Mouse (Mus musculus) embryonic facial prominence, embryonic 15.5 days (tissue): ENCODE results near the gene Myo3a. TPM values are rescaled to one million over a fixed set of nuclear protein-coding genes. Genes with fewer than 3 reads are reported as not detected.
"Not testable (repeated sequence)": the region's sequence is repeated elsewhere in the genome, so short reads cannot be mapped to it uniquely, and the experiment has no call there.

Experiments used
- ATAC-seq: fragments of 200-750 bp; cut with Nextera tagmentation; 2 replicates; pipeline ENCODE4 v1.8.0; 2017; ENCODE audit warnings: low read depth, moderate TSS enrichment; ENCODE audit not compliant: insufficient number of reproducible peaks, low FRiP score, low TSS enrichment
- H3K27ac ChIP-seq: fragments of 300-500 bp; sonication (generic); replicated peaks from 2 replicates; pipeline ENCODE4 v1.5.1; 2015; ENCODE audit warnings: mild to moderate bottlenecking, inconsistent platforms
- H3K27me3 ChIP-seq: fragments of 300-500 bp; sonication (generic); 2 replicates; pipeline ENCODE4 v1.6.1; 2015; ENCODE audit warnings: inconsistent platforms
- H3K36me3 ChIP-seq: fragments of 300-500 bp; sonication (generic); 2 replicates; pipeline ENCODE4 v1.6.1; 2015; ENCODE audit warnings: mild to moderate bottlenecking, inconsistent platforms
- H3K4me1 ChIP-seq: fragments of 300-500 bp; sonication (generic); 2 replicates; pipeline ENCODE4 v1.6.1; 2015; ENCODE audit warnings: inconsistent platforms
- H3K4me2 ChIP-seq: fragments of 300-500 bp; sonication (generic); replicated peaks from 2 replicates; pipeline ENCODE4 v1.6.1; 2015; ENCODE audit warnings: mild to moderate bottlenecking, inconsistent platforms
- H3K4me3 ChIP-seq: fragments of 300-500 bp; sonication (generic); replicated peaks from 2 replicates; pipeline ENCODE4 v1.5.1; 2015; ENCODE audit warnings: mild to moderate bottlenecking, inconsistent platforms
- H3K9ac ChIP-seq: fragments of 300-500 bp; sonication (generic); 2 replicates; pipeline ENCODE4 v1.6.1; 2015; ENCODE audit warnings: inconsistent platforms
- H3K9me3 ChIP-seq: fragments of 300-500 bp; sonication (generic); replicated peaks from 2 replicates; pipeline ENCODE4 v1.6.1; 2016; ENCODE audit warnings: inconsistent platforms
- WGBS: fragments of 180-500 bp; shearing (Covaris S2); methylation state at CpG from one replicate; pipeline ENCODE4 v1.1.7; 2015; 5-methylcytosine and 5-hydroxymethylcytosine counted together
- polyA plus RNA-seq: library from polyadenylated mRNA; unstranded; fragments of >200 nt; fragmentation: Nextera tagmentation; extraction: Ambion mirVana; gene quantifications from 2 replicates; pipeline ENCODE4 v1.2.1, GENCODE M21; 2015

Gene Myo3a
- polyA plus RNA-seq, 1 experiment from 2014 or later, result 0.13 TPM

GRCm38 (mm10) chr2:22548421-22548820 lies 321.1 kb downstream of the Myo3a start:
- no peaks in the 10 kb centered on the region for H3K36me3 ChIP-seq
- no peak overlapping the region for H3K4me3 ChIP-seq
- H3K4me2 ChIP-seq, result no peak overlapping the region
- H3K27ac ChIP-seq, result no peak overlapping the region
- H3K4me1 ChIP-seq, result no peaks in the 10 kb centered on the region
- no peak for ATAC-seq
- H3K9ac ChIP-seq, result no peak overlapping the region
- WGBS, result 83% methylated on average over 6 of the region's 6 CpGs
- H3K9me3 ChIP-seq, result no peaks in the 10 kb centered on the region
- no peaks in the 10 kb centered on the region for H3K27me3 ChIP-seq

- not testable (repeated sequence) for H3K27me3 ChIP-seq, H3K27ac ChIP-seq, H3K4me3 ChIP-seq, H3K36me3 ChIP-seq, H3K4me1 ChIP-seq, H3K9me3 ChIP-seq, H3K4me2 ChIP-seq, H3K9ac ChIP-seq
- WGBS, result 81% methylated on average over 14 of the region's 14 CpGs
- ATAC-seq, result peak; percentile 85
These were observed 360.3 kb downstream of the Myo3a start for GRCm38 (mm10) chr2:22587469-22588169.

GRCm38 (mm10) chr2:22588170-22588541 lies 360.9 kb downstream of the Myo3a start:
- not testable (repeated sequence) for H3K4me2 ChIP-seq, H3K9me3 ChIP-seq, H3K27me3 ChIP-seq, H3K36me3 ChIP-seq, H3K9ac ChIP-seq, H3K4me3 ChIP-seq, H3K4me1 ChIP-seq, H3K27ac ChIP-seq
- 85% methylated on average over 5 of the region's 5 CpGs for WGBS
- ATAC-seq, result peak; percentile 52

- peak; percentile 94 for ATAC-seq
- not testable (repeated sequence) for H3K4me3 ChIP-seq, H3K36me3 ChIP-seq, H3K4me1 ChIP-seq, H3K27me3 ChIP-seq, H3K4me2 ChIP-seq, H3K9me3 ChIP-seq, H3K9ac ChIP-seq, H3K27ac ChIP-seq
- 73% methylated on average over 12 of the region's 12 CpGs for WGBS
These were observed 361.5 kb downstream of the Myo3a start for GRCm38 (mm10) chr2:22588673-22589381.

- not testable (repeated sequence) for H3K4me3 ChIP-seq, H3K27ac ChIP-seq, H3K4me1 ChIP-seq, H3K27me3 ChIP-seq, H3K9me3 ChIP-seq, H3K36me3 ChIP-seq, H3K9ac ChIP-seq, H3K4me2 ChIP-seq
- 84% methylated on average over 16 of the region's 17 CpGs for WGBS
- peak; percentile 90 for ATAC-seq
These were observed 362.3 kb downstream of the Myo3a start for GRCm38 (mm10) chr2:22589382-22590205.

GRCm38 (mm10) chr2:22590206-22590490 lies 362.8 kb downstream of the Myo3a start:
- no peak overlapping the region for H3K9ac ChIP-seq
- H3K36me3 ChIP-seq, result no peaks in the 10 kb centered on the region
- no peak for ATAC-seq
- H3K4me2 ChIP-seq, result no peak overlapping the region
- no peaks in the 10 kb centered on the region for H3K4me1 ChIP-seq
- H3K27ac ChIP-seq, result no peak overlapping the region
- no peak overlapping the region for H3K4me3 ChIP-seq
- H3K9me3 ChIP-seq, result no peaks in the 10 kb centered on the region
- H3K27me3 ChIP-seq, result no peaks in the 10 kb centered on the region

DNA sequence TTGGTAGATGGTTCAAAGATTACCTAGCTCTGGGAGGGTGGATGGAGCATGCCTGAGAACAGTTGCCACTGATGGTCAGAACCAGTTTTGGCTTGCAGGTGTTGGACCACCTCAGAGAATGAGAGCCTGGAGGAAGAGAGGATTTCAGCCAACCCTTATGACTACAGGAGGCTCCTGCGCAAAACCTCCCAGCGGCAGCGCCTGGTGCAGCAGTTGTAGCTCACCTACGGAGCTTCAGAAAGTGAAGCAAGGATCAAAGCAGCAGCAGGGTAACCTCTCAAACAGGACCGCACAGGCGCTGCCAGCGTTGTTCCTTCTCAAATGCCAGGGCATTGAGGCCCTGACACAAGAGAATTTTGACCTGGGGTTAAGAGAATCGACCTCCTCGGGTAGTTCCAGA lies 390.6 kb downstream of the Myo3a start:
- 2% methylated on average over 9 of the region's 9 CpGs for WGBS
- H3K4me3 ChIP-seq, result no peak overlapping the region
- H3K9me3 ChIP-seq, result no peaks in the 10 kb centered on the region
- ATAC-seq, result no peak
- H3K36me3 ChIP-seq, result no peaks in the 10 kb centered on the region
- H3K4me1 ChIP-seq, result peaks cover 14% of the 10 kb centered on the region
- H3K27ac ChIP-seq, result no peak overlapping the region
- H3K27me3 ChIP-seq, result peaks cover 59% of the 10 kb centered on the region
- H3K9ac ChIP-seq, result no peak overlapping the region
- H3K4me2 ChIP-seq, result no peak overlapping the region

GRCm38 (mm10) chr2:22619416-22619815 lies 392.1 kb downstream of the Myo3a start:
- WGBS, result 3% methylated on average over 12 of the region's 12 CpGs
- Histone ChIP-seq H3K4me1 (peaks cover 23% of the 10 kb centered on the region), H3K4me2 (no peak overlapping the region), H3K27me3 (peaks cover 74% of the 10 kb centered on the region), H3K36me3 (no peaks in the 10 kb centered on the region), H3K4me3 (no peak overlapping the region; the same call in 1 of the 2 replicates), H3K27ac (no peak overlapping the region), H3K9me3 (no peaks in the 10 kb centered on the region), H3K9ac (no peak overlapping the region)
- ATAC-seq, result no peak

DNA sequence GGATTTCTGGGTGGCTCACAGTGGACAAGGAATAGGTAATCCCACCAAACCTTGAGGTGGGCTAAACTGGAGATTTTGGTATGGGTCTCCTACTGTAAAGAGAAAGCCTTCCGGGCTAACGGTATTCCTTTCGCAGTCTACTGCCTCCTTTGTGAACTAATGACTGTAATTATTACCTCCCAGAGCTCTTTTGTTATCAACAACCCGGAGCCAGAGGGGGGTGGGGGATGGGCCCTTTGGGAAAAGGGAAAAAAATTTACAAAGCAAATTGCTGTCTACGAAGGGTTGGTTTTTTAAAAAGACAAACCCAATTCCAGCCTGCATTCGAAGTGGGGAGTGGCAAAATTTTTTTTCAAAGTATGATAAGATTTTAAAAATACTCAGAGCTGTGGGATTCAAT lies 392.7 kb downstream of the Myo3a start:
- Histone ChIP-seq H3K27me3 (peaks cover 80% of the 10 kb centered on the region), H3K9ac (no peak overlapping the region), H3K9me3 (no peaks in the 10 kb centered on the region), H3K36me3 (no peaks in the 10 kb centered on the region), H3K4me2 (no peak overlapping the region), H3K27ac (no peak overlapping the region), H3K4me1 (peaks cover 23% of the 10 kb centered on the region), H3K4me3 (no peak overlapping the region)
- no peak; the same call in 1 of the 2 replicates for ATAC-seq
- 1% methylated on average over 6 of the region's 6 CpGs for WGBS

DNA sequence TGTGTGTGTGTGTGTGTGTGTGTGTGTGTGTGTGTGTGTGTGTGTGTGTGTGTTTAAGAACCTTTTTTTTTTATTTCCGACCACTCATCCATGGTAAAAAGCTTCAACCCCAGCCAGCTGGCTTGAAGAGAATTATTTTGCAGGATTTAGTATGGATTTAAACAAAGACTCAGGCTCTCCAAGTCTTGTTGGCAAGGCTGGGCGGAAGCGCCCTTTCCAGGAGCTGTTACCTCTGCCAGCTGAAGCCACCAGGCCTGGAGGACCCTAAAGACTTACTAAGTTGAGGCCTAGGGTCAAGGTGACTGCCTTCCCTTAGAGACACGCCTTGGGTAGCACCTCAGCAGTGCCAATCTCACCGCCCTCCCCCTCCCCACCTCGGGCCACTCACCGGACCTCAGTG lies 393.2 kb downstream of the Myo3a start:
- no peaks in the 10 kb centered on the region for H3K36me3 ChIP-seq
- H3K4me3 ChIP-seq, result no peak overlapping the region
- WGBS, result 2% methylated on average over 7 of the region's 7 CpGs
- H3K27me3 ChIP-seq, result peaks cover 85% of the 10 kb centered on the region
- no peak overlapping the region for H3K4me2 ChIP-seq
- H3K9me3 ChIP-seq, result no peaks in the 10 kb centered on the region
- H3K27ac ChIP-seq, result no peak overlapping the region
- no peak overlapping the region for H3K9ac ChIP-seq
- H3K4me1 ChIP-seq, result peaks cover 23% of the 10 kb centered on the region
- ATAC-seq, result no peak

- 3% methylated on average over 20 of the region's 20 CpGs for WGBS
- ATAC-seq, result no peak
- H3K27me3 ChIP-seq, result peaks cover 89% of the 10 kb centered on the region
- no peak overlapping the region for H3K27ac ChIP-seq
- H3K9me3 ChIP-seq, result no peaks in the 10 kb centered on the region
- no peak overlapping the region for H3K4me3 ChIP-seq
- H3K4me1 ChIP-seq, result peaks cover 23% of the 10 kb centered on the region
- H3K9ac ChIP-seq, result no peak overlapping the region
- no peaks in the 10 kb centered on the region for H3K36me3 ChIP-seq
- peak overlapping the region; percentile 55; the same call in 1 of the 2 replicates for H3K4me2 ChIP-seq
These were observed 393.9 kb downstream of the Myo3a start for GRCm38 (mm10) chr2:22620978-22621827.
